Mouse (Mus musculus) mesoderm, embryonic 11.5 days (tissue): ENCODE results near the gene Lifr.

Experiments used
- DNase-seq: peaks from one replicate; pipeline ENCODE4 v3.0.0-alpha.2; 2012; ENCODE audit warnings: low read depth, low spot score

Gene Lifr

DNA sequence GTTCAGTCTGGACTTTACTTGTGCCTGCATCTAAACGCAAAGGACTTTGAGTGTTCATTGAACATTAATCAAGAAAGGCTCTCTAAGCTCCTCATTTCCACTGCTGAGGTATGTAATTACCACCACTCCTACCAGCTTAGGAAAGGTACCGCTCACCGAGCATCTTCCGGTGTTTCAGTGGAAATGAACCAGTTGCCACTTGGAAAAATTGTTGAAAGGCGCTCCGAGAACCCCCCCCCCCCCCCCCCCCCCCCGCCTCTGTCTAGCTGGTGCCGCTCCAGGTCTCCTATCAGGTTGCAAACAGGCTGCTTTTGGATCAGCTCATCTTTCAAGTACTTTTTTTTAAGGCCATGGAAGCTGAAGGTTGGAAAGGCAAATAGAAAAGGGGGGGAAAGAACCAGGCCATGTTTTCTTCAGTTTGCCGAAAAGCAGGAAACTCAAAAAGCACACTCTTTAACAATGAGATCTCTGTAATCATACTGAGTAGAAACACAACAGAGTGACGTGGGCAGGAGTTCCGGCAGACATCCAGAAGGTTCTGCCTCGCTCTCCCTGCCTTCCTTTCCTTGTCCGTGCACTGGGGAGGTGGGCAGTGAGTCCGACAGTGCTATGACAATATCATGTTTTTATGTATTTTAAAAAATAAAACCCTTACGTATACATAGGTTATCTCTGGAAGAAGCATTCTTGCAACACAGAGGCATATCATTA is 9.3 kb upstream of the Lifr start:
- no peak for DNase-seq

DNA sequence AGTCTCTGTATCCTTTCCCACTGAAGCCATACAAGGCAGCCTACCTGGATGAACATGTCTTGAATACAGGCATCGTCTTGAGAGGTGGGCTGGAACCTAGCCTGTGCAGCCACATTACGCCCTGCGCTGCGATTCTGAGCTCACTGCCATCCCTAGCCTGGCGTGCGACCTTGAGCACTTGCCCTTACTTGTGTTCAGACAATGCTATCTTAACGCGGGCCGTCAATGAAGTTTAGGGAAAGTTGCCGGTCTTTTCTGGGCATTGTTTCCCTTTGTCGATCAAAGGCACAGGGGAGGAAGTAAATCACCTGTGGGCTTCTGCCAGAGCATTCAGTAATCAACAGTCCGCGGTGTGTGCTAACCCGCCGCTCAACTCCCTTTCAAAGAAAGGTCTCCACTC is 8.6 kb upstream of the Lifr start:
- no peak for DNase-seq

DNA sequence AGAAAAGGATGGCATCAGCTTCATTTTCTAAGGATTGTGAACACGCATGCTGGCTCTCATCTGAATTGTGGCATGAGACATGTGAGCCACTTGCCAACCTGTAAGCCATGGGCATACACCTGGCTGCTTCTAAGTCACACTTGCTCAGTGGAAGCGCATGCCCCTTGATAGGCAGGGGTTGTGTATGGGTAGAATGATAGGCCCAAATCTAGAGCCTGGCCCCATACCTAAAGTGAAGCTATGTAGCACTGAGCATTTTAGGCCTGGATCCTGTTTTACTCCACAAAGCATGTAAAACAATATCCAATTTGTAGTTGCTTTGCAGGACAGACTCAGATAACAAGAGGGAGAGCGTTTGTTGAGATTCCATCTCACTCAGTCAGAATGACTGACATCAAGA is 7.5 kb upstream of the Lifr start:
- DNase-seq = no peak

DNA sequence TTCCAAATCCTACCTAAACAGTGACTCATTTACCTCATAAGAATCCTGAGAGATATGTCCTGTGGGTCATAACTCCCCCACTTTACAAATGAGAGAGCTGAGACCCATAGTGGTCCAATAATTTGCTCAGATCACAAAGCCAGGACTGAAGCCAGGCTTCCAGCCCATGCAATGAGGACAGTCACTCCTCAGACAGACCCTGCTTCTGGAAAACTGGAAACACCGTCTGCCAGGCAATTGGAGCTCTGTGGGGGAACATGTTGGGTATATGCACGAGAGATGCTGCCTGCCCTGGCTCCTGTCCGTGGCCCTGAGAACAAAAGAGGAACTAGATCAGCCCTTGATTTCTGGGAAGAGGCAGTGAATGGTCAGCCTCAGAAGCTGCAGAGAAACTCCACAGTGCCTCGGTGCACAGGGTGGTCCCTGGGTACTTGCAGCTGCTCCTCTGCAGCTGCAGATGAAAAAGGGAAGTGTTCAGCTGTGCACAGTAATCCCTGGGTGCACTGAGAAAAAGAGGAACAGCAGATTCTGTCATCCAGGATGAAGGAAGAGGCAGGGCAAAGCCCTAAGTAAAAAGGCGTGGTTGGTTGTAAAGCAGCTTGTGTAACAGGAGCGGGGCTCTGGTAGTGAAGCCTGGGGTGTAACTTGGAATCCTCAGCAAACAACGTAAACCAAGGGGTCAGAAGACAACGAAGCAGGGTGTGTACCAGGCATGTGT is 5.5 kb upstream of the Lifr start:
- no peak for DNase-seq

DNA sequence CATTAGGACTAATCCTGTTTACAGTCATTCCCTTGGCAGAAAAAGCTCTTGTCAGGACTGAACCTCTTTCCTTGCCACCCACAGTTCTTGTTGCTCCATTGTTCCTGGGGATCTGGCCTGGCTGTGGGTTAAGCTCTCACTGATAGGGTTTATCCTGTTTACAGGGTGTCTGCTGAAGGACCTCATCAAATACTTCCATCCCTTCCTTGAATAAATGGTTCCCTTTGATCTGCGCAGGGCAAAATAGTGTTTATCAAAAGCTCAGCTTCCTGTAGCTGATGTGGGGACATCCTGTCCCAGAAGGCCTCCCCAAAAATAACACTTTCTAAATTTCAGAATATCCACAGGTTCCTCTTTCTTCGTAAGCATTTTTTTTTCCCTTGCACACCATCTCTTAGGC is 1.7 kb upstream of the Lifr start:
- no peak for DNase-seq

DNA sequence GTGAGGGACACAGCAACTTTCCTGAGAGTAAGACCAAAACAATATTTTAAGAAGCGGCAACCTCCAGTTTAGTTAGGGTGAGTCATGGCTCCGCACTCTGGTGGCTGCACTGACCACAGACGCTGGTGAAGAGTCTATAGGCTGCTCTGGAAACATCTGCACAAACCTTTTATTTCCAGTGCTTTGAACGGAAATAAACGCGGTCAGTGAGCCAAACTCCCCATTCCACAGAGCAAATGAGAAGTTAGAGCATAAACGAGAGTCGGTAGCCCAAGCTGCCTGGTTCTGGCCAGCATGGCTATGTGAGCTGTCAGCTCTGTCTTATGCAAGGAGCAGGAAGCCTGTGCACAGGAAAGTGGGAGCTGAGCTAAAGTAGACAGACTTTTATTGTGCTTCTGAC is 1.9 kb downstream of the Lifr start:
- DNase-seq = no peak

DNA sequence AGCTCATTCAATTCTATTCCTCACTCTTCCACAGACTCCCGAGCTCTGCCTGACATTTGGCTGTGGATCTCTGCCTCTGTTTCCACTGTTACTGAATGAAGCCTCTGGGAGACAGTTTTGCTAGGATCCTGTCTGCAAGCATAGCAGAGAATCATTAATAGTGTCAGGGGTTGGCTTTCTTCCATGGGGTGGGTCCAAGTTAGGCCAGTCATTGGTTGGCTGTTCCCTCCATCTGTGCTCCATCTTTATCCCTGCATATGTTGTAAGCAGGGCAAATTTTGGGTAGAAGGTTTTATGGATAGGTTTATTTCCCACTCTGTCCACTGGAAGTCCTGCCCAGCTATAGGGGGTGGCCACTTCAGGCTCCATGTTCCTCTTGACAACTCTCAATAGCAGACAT is 9.0 kb downstream of the Lifr start:
- no peak for DNase-seq

DNA sequence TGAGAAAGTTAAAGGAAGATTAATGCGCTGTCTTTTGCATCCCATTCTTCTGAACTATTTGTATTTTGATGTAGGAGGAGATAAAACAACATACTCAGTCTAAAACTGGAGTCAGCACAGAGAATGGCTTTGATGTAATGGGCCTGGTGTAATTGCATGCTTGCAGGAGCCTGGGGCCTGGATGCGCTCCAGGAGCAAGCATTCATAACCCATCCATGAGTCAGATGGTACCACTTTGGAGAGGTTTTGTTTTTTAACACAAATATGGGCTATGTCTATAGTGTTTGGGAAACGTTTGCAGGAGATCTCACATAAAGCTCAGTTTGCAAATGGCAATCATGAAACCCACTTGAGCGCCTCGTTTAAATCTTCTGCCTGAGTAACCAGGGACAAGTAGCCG is 9.8 kb downstream of the Lifr start:
- DNase-seq = no peak

DNA sequence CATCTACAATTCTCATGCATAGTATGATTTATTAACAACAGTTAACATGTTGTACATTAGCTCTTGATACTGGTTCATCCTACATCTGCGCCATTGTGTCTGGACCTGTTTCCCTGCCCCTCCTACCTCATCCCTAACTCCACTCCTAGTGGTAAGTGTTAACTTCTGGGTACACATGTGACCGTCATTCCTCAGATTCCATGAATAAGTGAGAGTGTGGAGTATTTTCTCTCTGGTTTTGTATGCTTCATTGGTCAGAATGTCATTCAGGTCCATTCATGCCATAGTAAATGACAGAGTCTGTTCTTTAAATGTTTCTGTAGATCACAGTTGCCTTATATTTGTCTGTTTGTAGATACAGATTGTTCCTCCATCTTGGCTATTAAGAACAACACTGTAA is 12.6 kb downstream of the Lifr start:
- no peak for DNase-seq

DNA sequence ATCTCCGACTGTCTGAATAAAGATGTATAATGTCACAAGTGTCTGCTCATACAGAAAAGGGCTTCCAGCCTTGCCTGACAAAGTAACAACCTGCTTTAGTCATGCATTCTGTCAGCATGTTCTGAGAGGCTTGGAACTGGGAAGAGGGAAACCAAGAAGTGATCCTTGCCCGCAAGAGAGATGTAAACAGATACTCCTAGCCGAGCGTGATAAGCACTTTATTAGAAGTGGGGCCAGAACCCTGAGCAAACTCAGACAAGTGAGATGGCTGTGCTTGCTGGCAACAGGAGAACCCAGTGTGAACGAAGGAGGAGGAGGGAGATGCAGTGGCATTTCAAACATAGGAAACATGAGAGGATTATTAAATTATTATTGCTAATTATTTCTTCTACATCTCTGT is 14.8 kb downstream of the Lifr start:
- DNase-seq = no peak

DNA sequence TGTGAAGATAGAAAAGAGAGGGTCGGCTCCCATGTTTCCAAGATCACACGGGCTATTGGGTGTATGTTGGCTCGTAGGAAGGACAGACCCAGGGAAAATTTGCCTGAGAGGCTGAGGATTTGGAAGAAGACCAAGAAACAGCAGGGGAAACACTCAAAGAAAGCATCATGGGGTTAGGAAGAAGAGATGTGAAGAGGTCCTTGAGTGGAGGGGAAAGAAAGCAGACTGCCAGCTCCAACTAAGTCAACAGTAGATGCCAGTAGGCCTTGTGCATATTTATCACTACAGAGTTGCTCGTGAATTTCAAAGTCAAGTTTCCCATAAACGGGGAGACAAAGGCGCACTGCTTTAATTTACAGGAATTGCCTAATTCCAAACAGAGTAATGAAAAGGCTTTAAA is 17.7 kb downstream of the Lifr start:
- no peak for DNase-seq

DNA sequence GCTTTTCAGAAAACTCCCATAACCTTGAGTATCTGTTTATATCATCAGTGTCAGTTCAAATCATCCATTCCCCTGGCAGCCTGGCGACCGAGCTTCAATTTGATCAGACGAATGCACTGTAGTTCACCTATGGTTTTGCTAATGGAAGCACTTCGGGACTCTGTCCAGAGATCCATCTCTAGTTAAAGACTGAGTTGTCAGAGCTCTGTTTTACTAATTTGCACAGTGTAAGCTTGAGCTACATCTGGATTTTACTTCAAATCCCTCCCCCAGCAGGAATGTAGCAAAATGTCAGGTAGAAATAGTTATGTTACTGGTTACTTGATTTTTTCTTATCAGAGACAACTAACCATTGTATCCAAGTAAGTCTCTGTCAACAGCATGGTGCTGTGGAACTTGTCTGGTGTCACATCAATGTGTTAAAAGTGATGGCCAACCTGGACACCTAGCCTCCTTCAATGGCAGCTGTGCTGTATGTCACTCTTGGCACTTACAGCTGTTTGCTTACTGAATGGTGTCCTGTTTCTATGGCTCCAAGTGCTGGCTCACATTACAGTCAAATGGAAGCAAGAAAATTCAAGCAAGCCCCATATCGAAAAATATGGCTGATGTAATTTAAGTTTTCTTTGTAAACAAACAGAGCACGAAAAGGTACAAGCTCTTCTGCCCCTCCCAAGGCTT is 22.0 kb downstream of the Lifr start:
- no peak for DNase-seq

DNA sequence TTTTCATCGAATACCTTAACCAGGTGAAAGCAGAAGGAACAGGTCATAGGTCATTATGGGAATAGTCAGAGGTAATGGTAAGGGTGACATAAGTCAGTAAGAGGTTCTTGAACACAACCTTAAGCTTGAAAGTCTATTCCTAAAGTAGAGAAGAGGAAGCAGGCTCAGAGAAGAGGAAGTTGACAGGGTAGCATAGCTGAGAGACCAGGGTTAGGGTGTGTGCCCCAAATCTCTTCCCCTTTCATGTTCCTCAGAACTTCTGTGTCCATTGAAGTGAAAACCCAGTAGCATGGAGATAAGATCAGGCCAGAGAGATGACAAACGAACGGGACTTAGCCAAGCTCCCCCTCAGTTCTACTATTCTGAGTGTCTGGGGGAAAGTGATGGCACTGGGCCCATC is 23.5 kb downstream of the Lifr start:
- no peak for DNase-seq

DNA sequence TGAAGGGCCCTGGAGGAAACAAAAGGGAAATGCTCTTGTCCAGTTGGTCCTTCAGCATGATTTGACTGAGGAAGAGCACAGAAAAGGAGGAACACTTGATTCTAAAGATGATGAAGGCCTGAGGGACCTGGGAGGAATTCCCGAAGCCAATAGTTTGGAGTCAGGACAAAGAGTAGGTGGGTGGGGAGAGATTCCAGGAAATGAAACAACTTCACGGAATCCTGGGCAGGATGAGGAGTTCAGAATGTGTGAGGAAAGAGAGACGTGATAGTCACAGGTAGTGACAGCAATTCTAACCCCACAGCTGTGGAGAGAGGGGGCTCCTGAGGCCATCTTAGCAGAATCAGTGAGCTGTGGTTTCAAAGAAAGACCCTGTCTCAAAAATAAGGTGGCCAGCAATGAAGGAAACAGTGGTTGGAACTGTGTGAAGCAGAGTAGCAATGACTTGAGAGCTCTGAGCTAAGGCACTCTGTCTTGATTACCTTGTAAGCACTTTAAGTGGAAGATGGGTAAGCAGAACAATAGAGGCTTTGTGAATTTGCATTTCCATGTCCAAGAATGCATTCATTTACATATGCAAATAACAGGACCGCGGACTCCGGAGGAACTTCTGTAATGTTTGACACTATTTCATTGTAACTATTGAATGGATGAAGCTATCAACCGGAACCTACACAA is 25.1 kb downstream of the Lifr start:
- no peak for DNase-seq

DNA sequence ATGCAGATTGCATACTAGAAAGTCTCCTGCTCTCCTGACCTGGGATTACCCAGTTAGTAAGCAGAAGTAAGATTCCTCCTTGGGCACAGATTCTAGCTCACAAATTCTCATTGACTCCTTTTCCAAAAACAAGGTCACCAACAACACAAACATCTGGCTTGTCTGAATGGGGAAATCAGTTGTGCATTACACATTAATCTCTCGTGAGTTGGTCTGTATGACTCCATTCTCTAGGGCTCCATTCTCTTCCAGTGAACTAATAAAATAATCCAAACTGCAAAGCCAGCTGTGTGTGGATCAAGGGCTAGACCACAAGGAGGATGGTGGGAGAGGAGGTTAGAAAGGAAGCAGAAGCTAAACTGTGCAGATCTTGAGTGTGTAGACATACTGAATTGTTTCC is 25.8 kb downstream of the Lifr start:
- no peak for DNase-seq

DNA sequence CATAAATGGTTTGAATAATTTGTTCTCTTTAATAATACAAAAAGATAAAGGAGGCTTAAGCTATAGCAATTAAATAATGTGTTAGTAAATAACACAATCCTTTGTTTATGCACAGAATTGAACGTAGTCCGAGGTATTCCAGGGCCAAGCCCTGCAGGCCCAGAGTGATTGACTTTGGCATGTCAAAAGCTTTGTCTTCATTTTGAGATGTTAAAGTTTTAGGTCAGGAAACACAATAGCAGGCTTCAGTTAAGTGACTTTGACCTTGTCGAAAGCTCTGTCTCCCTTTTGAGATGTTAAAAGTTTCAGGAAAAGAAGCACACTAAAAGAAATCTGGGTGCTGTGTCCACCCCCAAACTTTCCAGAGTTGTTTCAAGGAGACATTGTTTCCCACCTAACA is 26.3 kb downstream of the Lifr start:
- no peak for DNase-seq

DNA sequence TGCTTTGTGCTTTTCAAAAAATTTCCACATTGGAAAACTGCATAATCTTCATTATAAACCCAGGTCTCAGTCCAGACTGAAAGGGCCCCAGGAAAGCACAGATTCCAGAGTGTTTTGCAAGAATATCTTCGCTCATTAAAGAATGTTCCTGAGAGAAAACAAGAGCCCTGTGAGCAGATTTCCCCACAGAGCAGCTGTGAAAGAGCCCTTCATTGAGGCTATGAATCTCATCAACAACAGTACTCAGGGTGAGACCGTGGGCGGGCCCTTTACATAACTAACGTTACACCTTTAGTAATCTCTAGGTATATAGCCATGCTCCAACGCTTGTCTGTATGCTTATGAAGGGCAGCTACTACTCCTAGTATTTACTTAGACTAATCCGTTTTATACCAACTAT is 27.5 kb downstream of the Lifr start:
- DNase-seq = no peak

DNA sequence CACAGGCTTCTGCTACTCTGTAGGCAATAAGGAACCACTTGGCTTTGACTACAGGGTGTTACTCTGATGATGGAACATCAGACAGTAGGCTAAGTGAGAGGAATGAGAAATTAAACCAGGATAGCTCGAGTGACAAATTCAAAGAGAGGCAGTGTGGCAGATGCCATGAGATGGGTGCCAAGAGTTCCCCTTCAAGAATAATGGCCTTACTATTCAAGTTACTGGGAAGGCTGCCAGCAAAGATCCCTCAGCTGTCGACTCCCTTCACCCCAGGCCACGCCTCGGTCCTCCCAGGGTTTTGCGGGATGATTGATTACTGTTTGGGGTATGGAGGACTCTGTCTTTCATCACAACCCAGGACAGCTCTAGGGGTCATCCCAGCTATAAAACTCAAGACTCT is 28.4 kb downstream of the Lifr start:
- peak; percentile 62 for DNase-seq

DNA sequence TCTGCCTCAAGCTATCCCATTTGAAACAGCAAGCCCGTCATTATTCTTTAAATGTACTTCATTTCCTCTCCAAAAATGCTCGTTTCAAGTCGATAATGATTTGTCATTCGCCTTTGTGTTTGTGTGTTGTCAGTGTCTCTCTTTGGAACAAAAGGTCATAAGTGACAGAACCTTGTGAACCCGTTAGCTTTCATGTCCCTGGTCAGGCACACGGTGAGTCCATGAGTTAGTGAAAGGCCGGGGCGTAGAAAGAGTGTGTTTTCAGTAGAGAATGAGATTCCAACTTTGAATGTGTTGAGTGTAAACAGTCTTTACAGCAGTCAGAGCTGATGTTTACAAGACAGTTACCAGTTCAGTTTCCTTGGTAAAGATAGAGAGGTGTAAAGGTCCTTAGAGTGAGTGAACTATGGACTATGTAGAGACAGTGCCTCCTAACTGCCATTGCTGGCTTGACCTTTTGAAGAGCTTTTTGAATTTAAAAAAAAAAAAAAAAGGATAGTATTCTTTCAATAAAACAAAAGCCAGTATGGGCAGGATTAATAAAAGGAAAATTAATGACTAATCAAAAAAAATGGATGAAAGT is 29.6 kb downstream of the Lifr start:
- DNase-seq = no peak

DNA sequence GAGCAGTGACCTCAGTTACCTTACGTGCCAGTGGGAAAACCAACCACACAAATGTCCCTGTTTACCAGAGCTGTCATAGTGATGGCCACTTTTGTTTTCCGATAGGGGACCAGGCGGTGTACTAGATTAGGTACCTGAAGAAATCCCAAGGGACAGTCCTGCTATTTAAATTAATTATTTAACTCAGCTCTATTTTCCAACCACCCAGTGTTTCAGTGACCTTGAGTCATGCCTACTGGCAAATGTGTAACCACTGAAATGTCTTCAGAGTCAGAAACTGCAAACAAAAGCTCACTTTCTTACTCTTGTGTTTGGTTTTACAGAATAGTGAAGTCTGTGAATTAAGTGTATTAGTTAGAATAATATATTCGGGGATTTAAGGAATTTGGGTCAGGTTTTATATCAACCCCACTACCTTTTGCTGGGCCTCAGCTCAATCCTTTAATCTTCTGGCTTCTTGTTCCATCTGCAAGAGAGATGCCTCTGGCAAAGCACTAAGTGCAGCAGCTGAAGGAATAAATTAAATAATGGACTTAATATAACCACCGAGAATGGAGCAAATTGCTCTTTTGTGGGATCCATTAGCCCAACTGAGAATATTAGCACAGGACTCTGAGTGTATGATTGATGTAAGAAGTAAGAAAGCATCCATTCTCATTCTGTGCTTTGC is 33.5 kb downstream of the Lifr start:
- no peak for DNase-seq

DNA sequence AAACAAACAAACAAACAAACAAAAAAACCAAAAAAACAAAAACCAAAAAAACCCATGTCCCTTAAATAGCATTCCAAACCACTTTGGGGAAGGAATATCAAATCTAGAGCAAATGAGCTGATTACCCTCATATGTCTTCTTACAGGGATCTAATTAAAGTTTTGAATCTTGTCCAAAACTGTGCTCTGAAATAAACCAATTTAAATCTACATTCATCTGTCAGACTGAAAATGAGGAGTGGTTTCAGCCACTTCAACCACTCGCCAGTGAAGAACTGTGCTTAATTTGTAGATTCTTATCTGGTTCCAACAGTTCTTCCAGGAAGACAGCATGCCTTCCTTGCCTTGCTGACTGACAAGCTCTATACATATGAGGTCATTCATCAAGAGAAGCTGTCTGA is 35.8 kb downstream of the Lifr start:
- DNase-seq = no peak
